Mouse (Mus musculus): Measurements from ENCODE around the gene Trim7. TPM values are rescaled to one million over a fixed set of nuclear protein-coding genes. Genes with fewer than 3 reads are reported as not detected.
"Not testable (repeated sequence)": the region's sequence is repeated elsewhere in the genome, so short reads cannot be mapped to it uniquely, and the experiment has no call there.

Trim7 gene
- polyA plus RNA-seq (2014; fragmentation: Nextera tagmentation; extraction: Ambion mirVana) = 0.18 and 0.38 TPM in 2 replicates

- not testable (repeated sequence) for H3K27ac ChIP-seq (ENCODE audit: low read depth, low read length); DNase-seq (ENCODE audit: low spot score); H3K4me1 ChIP-seq (replicated peaks; ENCODE audit: control insufficient read depth, insufficient read depth, low read length); H3K27me3 ChIP-seq (replicated peaks; ENCODE audit: control insufficient read depth, insufficient read depth, low read length); H3K36me3 ChIP-seq (ENCODE audit: control insufficient read depth, insufficient read depth, low read length); H3K9me3 ChIP-seq (ENCODE audit: control insufficient read depth, low read length)
- Histone ChIP-seq H3K9ac (ENCODE audit: low read depth, low read length) (0 out of 2 replicates have a peak within 1 kb of the TSS, but pooled peaks have one; percentile 5), H3K4me3 (ENCODE audit: low read depth, low read length) (peak within 1 kb of the TSS; percentile 44), H3K4me2 (peak within 1 kb of the TSS; percentile 85)
- ATAC-seq (replicated peaks; ENCODE audit: low FRiP score) = peak; percentile 64
- WGBS = 0% methylated on average over 46 of the region's 92 CpGs
These were observed at the start of gene Trim7, which contains the start of gene Gm12184 for GRCm38 (mm10) chr11:48825979-48826751. Gene Trim7 (plus strand): TSS chr11:48826140. Gene Gm12184 (minus strand): TSS chr11:48826655.

DNA sequence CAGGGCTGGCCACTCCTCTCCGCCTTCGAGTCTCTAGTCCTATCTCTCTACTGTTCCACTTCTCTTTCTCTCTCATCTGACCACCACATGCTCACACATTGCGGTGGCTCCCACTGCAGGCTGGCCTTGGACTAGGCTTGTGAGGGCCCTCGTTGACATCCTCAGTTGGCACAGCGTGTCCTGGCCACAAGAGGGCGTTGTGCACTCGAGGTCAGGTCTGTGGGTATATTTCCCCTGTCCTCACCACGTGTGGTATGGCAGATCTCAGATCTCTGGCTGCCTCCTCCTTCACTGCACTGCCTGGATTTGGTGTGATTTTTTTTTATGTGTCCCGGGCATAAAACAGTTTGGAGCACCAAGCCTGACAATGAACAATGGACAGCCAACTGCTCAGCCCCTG is 49.3 kb upstream of the Trim7 start:
- Histone ChIP-seq H3K4me1 (replicated peaks; ENCODE audit: control insufficient read depth, insufficient read depth, low read length) (0 out of 2 replicates have a peak, but pooled peaks cover 2% of the 10 kb centered on the region), H3K27ac (ENCODE audit: low read depth, low read length) (no peak overlapping the region), H3K9ac (ENCODE audit: low read depth, low read length) (no peak overlapping the region), H3K4me3 (ENCODE audit: low read depth, low read length) (no peak overlapping the region), H3K27me3 (replicated peaks; ENCODE audit: control insufficient read depth, insufficient read depth, low read length) (no peaks in the 10 kb centered on the region), H3K36me3 (ENCODE audit: control insufficient read depth, insufficient read depth, low read length) (no peaks in the 10 kb centered on the region), H3K4me2 (no peak overlapping the region), H3K9me3 (ENCODE audit: control insufficient read depth, low read length) (no peaks in the 10 kb centered on the region)
- DNase-seq (ENCODE audit: low spot score) (no peak), ATAC-seq (replicated peaks; ENCODE audit: low FRiP score) (no peak)
- WGBS = 35% methylated on average over 9 of the region's 9 CpGs

GRCm38 (mm10) chr11:48777303-48777702 is 48.6 kb upstream of the Trim7 start:
- DNase-seq (ENCODE audit: low spot score) (no peak), ATAC-seq (replicated peaks; ENCODE audit: low FRiP score) (no peak)
- no peak overlapping the region for H3K9ac ChIP-seq (ENCODE audit: low read depth, low read length)
- H3K9me3 ChIP-seq (ENCODE audit: control insufficient read depth, low read length) = no peaks in the 10 kb centered on the region
- no peak overlapping the region for H3K4me2 ChIP-seq
- H3K4me3 ChIP-seq (ENCODE audit: low read depth, low read length) = no peak overlapping the region
- no peak overlapping the region for H3K27ac ChIP-seq (ENCODE audit: low read depth, low read length)
- H3K4me1 ChIP-seq (replicated peaks; ENCODE audit: control insufficient read depth, insufficient read depth, low read length) = 0 out of 2 replicates have a peak, but pooled peaks cover 2% of the 10 kb centered on the region
- no peaks in the 10 kb centered on the region for H3K27me3 ChIP-seq (replicated peaks; ENCODE audit: control insufficient read depth, insufficient read depth, low read length)
- WGBS = 88% methylated on average over 9 of the region's 9 CpGs
- H3K36me3 ChIP-seq (ENCODE audit: control insufficient read depth, insufficient read depth, low read length) = no peaks in the 10 kb centered on the region

DNA sequence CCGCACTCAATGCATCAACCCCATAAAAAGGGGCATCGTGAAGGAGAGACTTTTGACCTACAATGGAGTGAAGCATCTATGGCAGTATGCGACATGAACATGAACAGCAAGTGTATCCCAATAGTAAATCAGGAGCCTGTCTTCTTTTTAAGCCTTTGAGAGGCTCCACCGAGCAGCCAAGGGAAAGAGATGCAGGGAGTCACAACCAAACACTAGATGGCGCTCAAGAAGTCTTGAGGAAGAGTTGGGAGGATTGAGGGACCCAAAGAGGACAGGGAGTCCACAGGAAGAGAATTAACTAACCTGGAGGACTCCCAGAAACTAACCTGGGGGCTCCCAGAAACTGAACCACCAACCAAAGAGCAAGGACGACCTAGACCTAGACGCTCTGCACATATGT is 46.5 kb upstream of the Trim7 start:
- Histone ChIP-seq H3K27me3 (replicated peaks; ENCODE audit: control insufficient read depth, insufficient read depth, low read length) (no peaks in the 10 kb centered on the region), H3K36me3 (ENCODE audit: control insufficient read depth, insufficient read depth, low read length) (no peaks in the 10 kb centered on the region), H3K4me3 (ENCODE audit: low read depth, low read length) (no peak overlapping the region), H3K4me2 (no peak overlapping the region), H3K9me3 (ENCODE audit: control insufficient read depth, low read length) (no peaks in the 10 kb centered on the region), H3K9ac (ENCODE audit: low read depth, low read length) (no peak overlapping the region), H3K4me1 (replicated peaks; ENCODE audit: control insufficient read depth, insufficient read depth, low read length) (0 out of 2 replicates have a peak, but pooled peaks cover 2% of the 10 kb centered on the region), H3K27ac (ENCODE audit: low read depth, low read length) (no peak overlapping the region)
- DNase-seq (ENCODE audit: low spot score) (no peak), ATAC-seq (replicated peaks; ENCODE audit: low FRiP score) (no peak)
- WGBS = 34% methylated on average over 7 of the region's 7 CpGs

GRCm38 (mm10) chr11:48782243-48782642 is 43.7 kb upstream of the Trim7 start:
- Histone ChIP-seq H3K4me1 (replicated peaks; ENCODE audit: control insufficient read depth, insufficient read depth, low read length) (no peaks in the 10 kb centered on the region), H3K27me3 (replicated peaks; ENCODE audit: control insufficient read depth, insufficient read depth, low read length) (no peaks in the 10 kb centered on the region), H3K27ac (ENCODE audit: low read depth, low read length) (no peak overlapping the region), H3K9ac (ENCODE audit: low read depth, low read length) (no peak overlapping the region), H3K4me2 (no peak overlapping the region), H3K9me3 (ENCODE audit: control insufficient read depth, low read length) (no peaks in the 10 kb centered on the region), H3K4me3 (ENCODE audit: low read depth, low read length) (no peak overlapping the region), H3K36me3 (ENCODE audit: control insufficient read depth, insufficient read depth, low read length) (no peaks in the 10 kb centered on the region)
- ATAC-seq (replicated peaks; ENCODE audit: low FRiP score) (no peak), DNase-seq (ENCODE audit: low spot score) (no peak)
- 87% methylated on average over 4 of the region's 4 CpGs for WGBS

GRCm38 (mm10) chr11:48787455-48788211 is 38.3 kb upstream of the Trim7 start:
- peak overlapping the region; percentile 4; the same call in 1 of the 2 replicates for H3K9ac ChIP-seq (ENCODE audit: low read depth, low read length)
- H3K36me3 ChIP-seq (ENCODE audit: control insufficient read depth, insufficient read depth, low read length) = no peaks in the 10 kb centered on the region
- H3K27me3 ChIP-seq (replicated peaks; ENCODE audit: control insufficient read depth, insufficient read depth, low read length) = no peaks in the 10 kb centered on the region
- peak; percentile 60 for DNase-seq (ENCODE audit: low spot score)
- WGBS = 41% methylated on average over 10 of the region's 10 CpGs
- H3K9me3 ChIP-seq (ENCODE audit: control insufficient read depth, low read length) = no peaks in the 10 kb centered on the region
- peaks cover 12% of the 10 kb centered on the region for H3K4me1 ChIP-seq (replicated peaks; ENCODE audit: control insufficient read depth, insufficient read depth, low read length)
- H3K27ac ChIP-seq (ENCODE audit: low read depth, low read length) = 0 out of 2 replicates have a peak overlapping the region, but pooled peaks have one; percentile 6
- ATAC-seq (replicated peaks; ENCODE audit: low FRiP score) = peak; percentile 70
- peak overlapping the region; percentile 50 for H3K4me2 ChIP-seq
- H3K4me3 ChIP-seq (ENCODE audit: low read depth, low read length) = peak overlapping the region; percentile 40

GRCm38 (mm10) chr11:48788311-48789089 is 37.4 kb upstream of the Trim7 start:
- no peaks in the 10 kb centered on the region for H3K9me3 ChIP-seq (ENCODE audit: control insufficient read depth, low read length)
- 0 out of 2 replicates have a peak overlapping the region, but pooled peaks have one; percentile 6 for H3K27ac ChIP-seq (ENCODE audit: low read depth, low read length)
- peak overlapping the region; percentile 50 for H3K4me2 ChIP-seq
- ATAC-seq (replicated peaks; ENCODE audit: low FRiP score) (peak; percentile 63), DNase-seq (ENCODE audit: low spot score) (peak; percentile 62)
- peak overlapping the region; percentile 40 for H3K4me3 ChIP-seq (ENCODE audit: low read depth, low read length)
- H3K4me1 ChIP-seq (replicated peaks; ENCODE audit: control insufficient read depth, insufficient read depth, low read length) = peaks cover 12% of the 10 kb centered on the region
- 9% methylated on average over 16 of the region's 16 CpGs for WGBS
- peak overlapping the region; percentile 4; the same call in 1 of the 2 replicates for H3K9ac ChIP-seq (ENCODE audit: low read depth, low read length)
- H3K36me3 ChIP-seq (ENCODE audit: control insufficient read depth, insufficient read depth, low read length) = no peaks in the 10 kb centered on the region
- H3K27me3 ChIP-seq (replicated peaks; ENCODE audit: control insufficient read depth, insufficient read depth, low read length) = no peaks in the 10 kb centered on the region

DNA sequence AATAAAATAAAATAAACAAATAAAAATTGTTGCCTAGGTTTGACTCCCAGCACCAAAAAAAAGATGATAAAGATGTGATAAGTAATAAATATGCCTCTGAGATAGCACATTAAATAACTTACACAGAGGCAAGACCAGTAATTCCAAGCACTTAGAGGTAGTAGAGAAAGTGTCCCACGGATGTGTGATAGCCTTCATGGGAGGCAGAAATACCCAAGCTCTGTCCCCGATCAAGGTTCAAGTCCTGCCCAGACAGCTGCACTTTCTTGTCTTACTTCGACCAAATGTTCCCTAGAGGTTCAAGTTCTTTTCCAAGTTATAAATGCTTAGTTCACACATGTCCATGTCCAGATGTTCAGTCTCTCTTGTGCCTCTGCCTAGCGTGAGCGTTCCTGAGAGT is 36.7 kb upstream of the Trim7 start:
- Histone ChIP-seq H3K27me3 (replicated peaks; ENCODE audit: control insufficient read depth, insufficient read depth, low read length) (no peaks in the 10 kb centered on the region), H3K27ac (ENCODE audit: low read depth, low read length) (no peak overlapping the region), H3K9me3 (ENCODE audit: control insufficient read depth, low read length) (no peaks in the 10 kb centered on the region), H3K4me1 (replicated peaks; ENCODE audit: control insufficient read depth, insufficient read depth, low read length) (peaks cover 12% of the 10 kb centered on the region), H3K36me3 (ENCODE audit: control insufficient read depth, insufficient read depth, low read length) (no peaks in the 10 kb centered on the region), H3K9ac (ENCODE audit: low read depth, low read length) (no peak overlapping the region), H3K4me2 (no peak overlapping the region), H3K4me3 (ENCODE audit: low read depth, low read length) (no peak overlapping the region)
- DNase-seq (ENCODE audit: low spot score) = no peak
- 88% methylated on average over 5 of the region's 5 CpGs for WGBS
- ATAC-seq (replicated peaks; ENCODE audit: low FRiP score) = no peak
